Mouse (Mus musculus) MEL (cell line): ENCODE measurements around the gene Ffar3. TPM values are rescaled to one million over a fixed set of nuclear protein-coding genes. Genes with fewer than 3 reads are reported as not detected.

Source experiments
- DNase-seq: peaks from one replicate; pipeline ENCODE4 v3.0.0; 2011; ENCODE audit warnings: low read depth, low spot score
- H3K27ac ChIP-seq: 2 replicates; pipeline ENCODE4 v1.5.1; 2012; ENCODE audit warnings: low read depth, mild to moderate bottlenecking, control low read depth, low read length, moderate library complexity; ENCODE audit not compliant: control insufficient read depth
- H3K27me3 ChIP-seq, 2 experiments: fragments of 150-350 bp in 1 of 2; sonication (generic) in 1 of 2; 2 replicates each; pipeline ENCODE4 v1.6.1; 2012; ENCODE audit warnings: low read length in 2 of 2, mild to moderate bottlenecking in 2 of 2, improper control_type of control experiment in 1 of 2, moderate library complexity in 1 of 2; ENCODE audit not compliant: insufficient read depth in 2 of 2, control insufficient read depth in 1 of 2
- H3K36me3 ChIP-seq, 2 experiments: 2 replicates each; pipeline ENCODE4 v1.6.1; 2012 to 2014; ENCODE audit warnings: low read length in 2 of 2, improper control_type of control experiment in 1 of 2, inconsistent platforms in 1 of 2, mild to moderate bottlenecking in 1 of 2; ENCODE audit not compliant: insufficient read depth in 2 of 2, control insufficient read depth in 1 of 2
- H3K4me1 ChIP-seq, 2 experiments: fragments of 150-350 bp in 1 of 2; sonication (generic) in 1 of 2; 2 replicates each; pipeline ENCODE4 v1.6.1; 2012; ENCODE audit warnings: low read length in 2 of 2, improper control_type of control experiment in 1 of 2, mild to moderate bottlenecking in 1 of 2; ENCODE audit not compliant: insufficient read depth in 2 of 2, control insufficient read depth in 1 of 2
- H3K4me3 ChIP-seq, 2 experiments: fragments of 150-350 bp in 1 of 2; sonication (generic) in 1 of 2; 2 replicates each; pipeline ENCODE4 v1.5.1; 2012; ENCODE audit warnings: low read depth in 2 of 2, low read length in 2 of 2, mild to moderate bottlenecking in 2 of 2, moderate library complexity in 2 of 2, control low read depth in 1 of 2, improper control_type of control experiment in 1 of 2; ENCODE audit not compliant: control insufficient read depth in 1 of 2, insufficient read depth in 1 of 2
- H3K79me2 ChIP-seq: 2 replicates; pipeline ENCODE4 v1.6.1; 2012; ENCODE audit warnings: mild to moderate bottlenecking, low read length, moderate library complexity; ENCODE audit not compliant: control insufficient read depth, poor library complexity, insufficient read depth
- H3K9ac ChIP-seq: 2 replicates; pipeline ENCODE4 v1.6.1; 2012; ENCODE audit warnings: low read depth, mild to moderate bottlenecking, control low read depth, low read length, moderate library complexity; ENCODE audit not compliant: control insufficient read depth, poor library complexity, severe bottlenecking
- H3K9me3 ChIP-seq: fragments of 150-350 bp; sonication (generic); replicated peaks from 2 replicates; pipeline ENCODE4 v1.6.1; 2012; ENCODE audit warnings: mild to moderate bottlenecking, low read length, improper control_type of control experiment, moderate library complexity; ENCODE audit not compliant: insufficient read depth
- BHLHE40 ChIP-seq: IDR thresholded peaks from 2 replicates; pipeline ENCODE4 v1.6.1; 2012; ENCODE audit warnings: low read depth, mild to moderate bottlenecking, inconsistent platforms, low read length, improper control_type of control experiment, borderline replicate concordance
- CHD1 ChIP-seq: IDR thresholded peaks from 2 replicates; pipeline ENCODE4 v1.6.1; 2012; ENCODE audit warnings: low read depth, mild to moderate bottlenecking, inconsistent platforms, low read length, improper control_type of control experiment
- ELF1 ChIP-seq: IDR thresholded peaks from 2 replicates; pipeline ENCODE4 v1.6.1; 2014; ENCODE audit warnings: low read depth, mild to moderate bottlenecking, inconsistent platforms, low read length, improper control_type of control experiment, moderate library complexity
- GABPA ChIP-seq: IDR thresholded peaks from 2 replicates; pipeline ENCODE4 v1.6.1; 2012; ENCODE audit warnings: low read depth, mild to moderate bottlenecking, inconsistent platforms, low read length, improper control_type of control experiment, moderate library complexity
- GATA1 ChIP-seq: IDR thresholded peaks from 2 replicates; pipeline ENCODE4 v1.6.1; 2011; ENCODE audit warnings: low read depth, low read length, improper control_type of control experiment
- HCFC1 ChIP-seq: IDR thresholded peaks from 2 replicates; pipeline ENCODE4 v1.6.1; 2012; ENCODE audit warnings: low read depth, mild to moderate bottlenecking, inconsistent platforms, low read length, improper control_type of control experiment, moderate library complexity
- KAT2A ChIP-seq: conservative IDR thresholded peaks from 2 replicates; pipeline ENCODE4 v1.6.1; 2012; ENCODE audit warnings: low read depth, low read length, improper control_type of control experiment, inconsistent platforms
- MYB ChIP-seq: IDR thresholded peaks from 2 replicates; pipeline ENCODE4 v1.6.1; 2011; ENCODE audit warnings: mild to moderate bottlenecking, low read depth, low read length, improper control_type of control experiment
- NRF1 ChIP-seq: IDR thresholded peaks from 2 replicates; pipeline ENCODE4 v1.6.1; 2014; ENCODE audit warnings: low read depth, mild to moderate bottlenecking, inconsistent platforms, low read length, improper control_type of control experiment, moderate library complexity; ENCODE audit not compliant: poor library complexity, insufficient read depth, severe bottlenecking
- POLR2A ChIP-seq, 2 experiments: IDR thresholded peaks; 2 replicates each; pipeline ENCODE4 v1.6.1; 2011 to 2012; ENCODE audit warnings: low read length in 2 of 2, mild to moderate bottlenecking in 2 of 2, control low read depth in 1 of 2, improper control_type of control experiment in 1 of 2, low read depth in 1 of 2, moderate library complexity in 1 of 2; ENCODE audit not compliant: control insufficient read depth in 1 of 2, insufficient read depth in 1 of 2, poor library complexity in 1 of 2
- POLR2AphosphoS2 ChIP-seq: IDR thresholded peaks from 2 replicates; pipeline ENCODE4 v1.6.1; 2011; ENCODE audit warnings: low read length, improper control_type of control experiment
- SMC3 ChIP-seq: IDR thresholded peaks from 2 replicates; pipeline ENCODE4 v1.6.1; 2011; ENCODE audit warnings: low read depth, low read length, improper control_type of control experiment
- TBP ChIP-seq: IDR thresholded peaks from 2 replicates; pipeline ENCODE4 v1.8.0; 2011; ENCODE audit warnings: low read depth, low read length, improper control_type of control experiment
- UBTF ChIP-seq: IDR thresholded peaks from 2 replicates; pipeline ENCODE4 v1.6.1; 2012; ENCODE audit warnings: low read depth, mild to moderate bottlenecking, inconsistent platforms, low read length, improper control_type of control experiment, moderate library complexity, borderline replicate concordance; ENCODE audit not compliant: insufficient read depth
- USF2 ChIP-seq, 2 experiments: IDR thresholded peaks; 2 replicates each; pipeline ENCODE4 v1.6.1; 2011 to 2012; ENCODE audit warnings: improper control_type of control experiment in 2 of 2, low read length in 2 of 2, borderline replicate concordance in 1 of 2, inconsistent platforms in 1 of 2, low read depth in 1 of 2, mild to moderate bottlenecking in 1 of 2; ENCODE audit not compliant: insufficient read depth in 1 of 2
- polyA plus RNA-seq, 2 experiments: library from polyadenylated mRNA; stranded (reverse) in 1 of 2; unstranded in 1 of 2; fragments of >175 nt in 1 of 2; fragments of >200 nt in 1 of 2; gene quantifications; 2 replicates each; pipeline versions ENCODE4 v1.2.1 to v1.2.4; 2012; ENCODE audit warnings: low replicate concordance in 2 of 2, low read depth in 1 of 2; ENCODE audit not compliant: insufficient read length in 2 of 2, insufficient read depth in 1 of 2, missing spikeins in 1 of 2
- total RNA-seq: library from RNA; depleted of rRNA; stranded (reverse); fragments of 300-350 nt; gene quantifications from 2 replicates; pipeline ENCODE4 v1.2.3, GENCODE M21; 2012

Gene Ffar3
- total and polyA plus RNA-seq, 3 experiments: not detected

DNA sequence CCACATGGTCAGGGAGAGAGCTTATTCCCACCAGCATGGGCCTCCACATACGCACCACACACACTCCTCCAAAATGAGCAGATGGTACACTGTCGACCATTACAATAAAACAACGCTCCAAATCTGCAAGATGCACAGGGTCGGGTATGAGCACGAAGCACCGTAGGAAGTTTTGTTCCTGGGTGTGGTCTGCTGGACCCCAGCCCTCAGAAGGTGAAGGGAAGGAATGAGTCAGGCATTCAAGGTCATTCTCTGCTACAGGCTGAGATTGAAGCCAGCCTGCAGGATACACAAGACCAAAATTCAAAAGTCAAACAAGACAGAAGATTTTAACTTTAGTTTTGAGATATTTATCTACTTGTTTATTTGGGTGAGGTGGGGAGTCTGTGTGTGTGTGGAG lies 8.0 kb downstream of the Ffar3 start:
- Histone ChIP-seq H3K9me3 (no peaks in the 10 kb centered on the region), H3K9ac (no peak overlapping the region), H3K27ac (no peak overlapping the region), H3K36me3 (no peaks in the 10 kb centered on the region), H3K27me3 (no peaks in the 10 kb centered on the region; a peak in 1 of 4 replicates), H3K4me3 (no peak overlapping the region), H3K4me1 (peaks cover under 1 to 4% of the 10 kb centered on the region in 2 experiments), H3K79me2 (no peaks in the 10 kb centered on the region)
- TF ChIP-seq POLR2AphosphoS2: no peak
- no peak for TF ChIP-seq MYB
- no peak for TF ChIP-seq HCFC1
- TF ChIP-seq KAT2A: no peak
- no peak for TF ChIP-seq POLR2A (IDR thresholded peaks at IDR 0.05; ENCODE audit: control insufficient read depth in 1 of 2, insufficient read depth in 1 of 2, low read depth in 1 of 2, low read length in 2 of 2, poor library complexity in 1 of 2)
- no peak for TF ChIP-seq TBP
- no peak for TF ChIP-seq UBTF
- DNase-seq: no peak

DNA sequence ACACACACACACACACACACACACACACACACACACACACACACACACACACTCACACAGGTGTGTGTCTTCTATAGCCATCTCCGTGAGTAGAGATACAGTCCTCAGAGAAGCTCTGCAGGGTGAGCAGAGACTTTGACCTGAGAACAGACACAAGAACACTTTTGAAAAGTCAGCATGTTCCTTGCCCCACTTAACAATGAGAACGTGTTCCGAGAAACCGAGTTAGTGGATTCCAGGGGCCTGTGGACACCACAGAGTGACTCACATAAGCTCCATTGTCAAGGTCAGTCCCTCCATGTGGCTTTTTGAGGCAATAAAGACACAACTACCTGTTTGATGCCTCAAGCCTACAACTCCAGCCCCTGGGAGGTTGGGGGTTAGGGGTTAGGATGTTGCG lies 8.6 kb downstream of the Ffar3 start:
- H3K4me3 ChIP-seq: no peak overlapping the region
- no peak overlapping the region for H3K9ac ChIP-seq
- no peaks in the 10 kb centered on the region for H3K9me3 ChIP-seq
- no peak overlapping the region for H3K27ac ChIP-seq
- TF ChIP-seq GABPA: no peak
- TF ChIP-seq SMC3: no peak
- TF ChIP-seq USF2 (IDR thresholded peaks at IDR 0.05; ENCODE audit: borderline replicate concordance in 1 of 2, insufficient read depth in 1 of 2, low read depth in 1 of 2, low read length in 2 of 2): no peak
- DNase-seq: no peak
- no peaks in the 10 kb centered on the region for H3K79me2 ChIP-seq
- H3K36me3 ChIP-seq: peaks cover 0 to 5% of the 10 kb centered on the region in 2 experiments; a peak in 2 of 4 replicates
- H3K27me3 ChIP-seq: no peaks in the 10 kb centered on the region; a peak in 1 of 4 replicates
- H3K4me1 ChIP-seq: peaks cover 6 to 9% of the 10 kb centered on the region in 2 experiments

DNA sequence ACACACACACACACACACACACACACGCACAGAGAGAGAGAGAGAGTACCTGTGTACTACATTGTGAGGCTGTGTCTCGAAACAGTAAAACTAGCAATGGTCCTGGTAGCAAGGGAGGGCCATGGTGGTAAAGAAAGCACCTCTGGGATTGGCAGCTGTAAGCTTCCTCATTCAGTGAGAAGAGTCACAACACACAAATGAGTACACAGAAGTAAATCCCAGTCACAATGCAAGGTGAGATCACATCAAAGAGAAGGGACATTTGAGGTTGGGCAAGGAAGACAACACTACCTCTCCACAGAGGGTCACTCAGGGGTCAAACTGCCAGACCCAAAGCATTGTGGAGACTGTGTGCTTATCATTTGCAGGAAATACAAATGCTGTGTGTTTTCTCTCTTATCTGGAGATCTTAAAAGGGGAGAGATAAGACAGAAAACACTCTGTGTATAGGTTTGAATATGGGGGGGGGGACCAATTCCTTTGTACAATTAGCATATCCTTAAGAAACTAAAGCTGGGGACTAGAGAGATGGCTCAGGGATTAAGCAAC lies 9.4 kb downstream of the Ffar3 start:
- no peaks in the 10 kb centered on the region for H3K9me3 ChIP-seq
- DNase-seq: peak; percentile 51
- no peaks in the 10 kb centered on the region for H3K79me2 ChIP-seq
- H3K36me3 ChIP-seq: peaks cover 0 to 10% of the 10 kb centered on the region in 2 experiments; a peak in 2 of 4 replicates
- no peaks in the 10 kb centered on the region for H3K27me3 ChIP-seq
- no peak overlapping the region for H3K27ac ChIP-seq
- H3K4me1 ChIP-seq: peaks cover 7 to 16% of the 10 kb centered on the region in 2 experiments
- no peak overlapping the region for H3K9ac ChIP-seq
- H3K4me3 ChIP-seq: no peak overlapping the region
- no peak for TF ChIP-seq NRF1
- TF ChIP-seq GATA1: peak; percentile 53
- TF ChIP-seq ELF1: no peak
- TF ChIP-seq CHD1: no peak
- TF ChIP-seq BHLHE40: no peak
